Mouse (Mus musculus) CD4-positive naive resting alpha-beta T cell, adult 57 days (primary cell): ENCODE data around the gene Tnfrsf19. TPM values are rescaled to one million over a fixed set of nuclear protein-coding genes. Genes with fewer than 3 reads are reported as not detected.

Source experiments
- total RNA-seq: library from RNA; stranded (reverse); gene quantifications from one replicate; pipeline ENCODE4 v1.2.4, GENCODE M21; 2023

Gene Tnfrsf19
- total RNA-seq: 7.7 TPM

GRCm38 (mm10) chr14:61046091-61046681, at the start of gene Tnfrsf19:
Gene Tnfrsf19 (minus strand): TSS chr14:61046490.

Other genes with a start within 250 kb of the Tnfrsf19 start
- 29.6 TPM for gene Sacs, start 92.0 kb upstream of the Tnfrsf19 start, total RNA-seq
- gene Sgcg, start 212.0 kb upstream of the Tnfrsf19 start, total RNA-seq: not detected